Mouse (Mus musculus) hindbrain, embryonic 12.5 days (tissue): ENCODE measurements around the gene Nsun7. TPM values are rescaled to one million over a fixed set of nuclear protein-coding genes. Genes with fewer than 3 reads are reported as not detected.
A peak's percentile ranks its signal among the peaks of the same experiment; 100 is the strongest.

ENCODE experiments used
- ATAC-seq: fragments of 200-750 bp; cut with Nextera tagmentation; 2 replicates; pipeline ENCODE4 v1.8.0; 2017; ENCODE audit warnings: moderate TSS enrichment; ENCODE audit not compliant: low FRiP score
- H3K27ac ChIP-seq: fragments of 300-500 bp; sonication (generic); 2 replicates; pipeline ENCODE4 v1.5.1; 2016; ENCODE audit warnings: mild to moderate bottlenecking
- H3K27me3 ChIP-seq: fragments of 300-500 bp; sonication (generic); 2 replicates; pipeline ENCODE4 v1.6.1; 2016; ENCODE audit warnings: mild to moderate bottlenecking
- H3K36me3 ChIP-seq: fragments of 300-500 bp; sonication (generic); 2 replicates; pipeline ENCODE4 v1.6.1; 2016; ENCODE audit warnings: mild to moderate bottlenecking
- H3K4me1 ChIP-seq: fragments of 300-500 bp; sonication (generic); 2 replicates; pipeline ENCODE4 v1.6.1; 2016
- H3K4me2 ChIP-seq: fragments of 300-500 bp; sonication (generic); replicated peaks from 2 replicates; pipeline ENCODE4 v1.6.1; 2016; ENCODE audit warnings: mild to moderate bottlenecking
- H3K4me3 ChIP-seq: fragments of 300-500 bp; sonication (generic); 2 replicates; pipeline ENCODE4 v1.5.1; 2016; ENCODE audit warnings: mild to moderate bottlenecking
- H3K9ac ChIP-seq: fragments of 300-500 bp; sonication (generic); 2 replicates; pipeline ENCODE4 v1.6.1; 2016; ENCODE audit warnings: mild to moderate bottlenecking, moderate library complexity
- H3K9me3 ChIP-seq: fragments of 300-500 bp; sonication (generic); replicated peaks from 2 replicates; pipeline ENCODE4 v1.6.1; 2016; ENCODE audit warnings: mild to moderate bottlenecking
- WGBS: fragments of 180-500 bp; shearing (Covaris S2); methylation state at CpG from one replicate; pipeline ENCODE4 v1.1.7; 2016; 5-methylcytosine and 5-hydroxymethylcytosine counted together
- polyA plus RNA-seq: library from polyadenylated mRNA; unstranded; fragments of >200 nt; fragmentation: Nextera tagmentation; extraction: Ambion mirVana; gene quantifications from 2 replicates; pipeline ENCODE4 v1.2.1, GENCODE M21; 2016

Gene Nsun7
- 1.8 and 2.0 TPM in 2 replicates for polyA plus RNA-seq

- Histone ChIP-seq H3K36me3 (no peaks in the 10 kb centered on the region), H3K9ac (peak within 1 kb of the TSS; percentile 63), H3K27me3 (no peaks in the 10 kb centered on the region), H3K4me3 (peak within 1 kb of the TSS; percentile 65), H3K4me2 (peak within 1 kb of the TSS; percentile 90), H3K27ac (peak within 1 kb of the TSS; percentile 19; the same call in 1 of the 2 replicates), H3K9me3 (no peaks in the 10 kb centered on the region), H3K4me1 (peaks cover 7% of the 10 kb centered on the region)
- peak; percentile 86 for ATAC-seq
- WGBS: 1% methylated on average over 44 of the region's 44 CpGs
These were observed at the start of gene Nsun7 for GRCm38 (mm10) chr5:66259756-66260448. Gene Nsun7, plus strand, starts transcription at chr5:66259897.

GRCm38 (mm10) chr5:66214395-66214935 is 45.2 kb upstream of the Nsun7 start:
- Histone ChIP-seq H3K9ac (no peak overlapping the region), H3K27me3 (no peaks in the 10 kb centered on the region), H3K36me3 (no peaks in the 10 kb centered on the region), H3K9me3 (no peaks in the 10 kb centered on the region), H3K4me2 (no peak overlapping the region), H3K4me3 (no peak overlapping the region), H3K4me1 (peaks cover 5% of the 10 kb centered on the region), H3K27ac (no peak overlapping the region)
- WGBS: 60% methylated on average over 7 of the region's 7 CpGs
- ATAC-seq: no peak

- no peaks in the 10 kb centered on the region for H3K9me3 ChIP-seq
These were observed 44.0 kb upstream of the Nsun7 start for GRCm38 (mm10) chr5:66215569-66216277.

DNA sequence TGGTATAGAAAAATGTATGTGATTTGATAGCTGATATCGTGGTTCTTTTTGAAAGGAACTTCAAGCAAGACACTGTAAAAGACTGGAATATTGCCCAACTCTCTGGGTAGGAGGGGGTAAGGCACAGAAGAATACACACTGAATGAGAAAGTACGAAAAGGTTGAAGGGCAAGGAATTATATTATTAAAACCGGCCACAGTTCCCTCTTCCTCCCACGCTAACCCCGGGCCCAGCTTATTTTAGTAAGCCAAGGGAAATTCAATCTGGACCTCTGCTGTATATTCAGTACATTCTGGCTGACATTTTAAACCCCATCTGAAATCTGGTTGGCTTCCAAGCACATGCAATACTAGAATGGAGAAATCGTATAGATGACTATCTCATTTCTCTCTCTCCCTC is 40.0 kb upstream of the Nsun7 start:
- no peak for ATAC-seq
- no peaks in the 10 kb centered on the region for H3K27me3 ChIP-seq
- H3K4me1 ChIP-seq: peaks cover 5% of the 10 kb centered on the region
- no peak overlapping the region for H3K27ac ChIP-seq
- H3K36me3 ChIP-seq: no peaks in the 10 kb centered on the region
- H3K9me3 ChIP-seq: no peaks in the 10 kb centered on the region
- no peak overlapping the region for H3K4me3 ChIP-seq
- H3K4me2 ChIP-seq: no peak overlapping the region
- WGBS: 73% methylated on average over 6 of the region's 6 CpGs
- H3K9ac ChIP-seq: no peak overlapping the region

More at GRCm38 (mm10) chr5:66215569-66216277, 44.0 kb upstream of the Nsun7 start:
- no peak for ATAC-seq
- Histone ChIP-seq H3K27ac (no peak overlapping the region), H3K27me3 (no peaks in the 10 kb centered on the region), H3K36me3 (no peaks in the 10 kb centered on the region), H3K4me2 (no peak overlapping the region), H3K4me3 (no peak overlapping the region), H3K9ac (no peak overlapping the region), H3K4me1 (peaks cover 5% of the 10 kb centered on the region)
- WGBS: 59% methylated on average over 10 of the region's 10 CpGs

GRCm38 (mm10) chr5:66220620-66221019 is 39.1 kb upstream of the Nsun7 start:
- no peaks in the 10 kb centered on the region for H3K27me3 ChIP-seq
- 87% methylated on average over 9 of the region's 9 CpGs for WGBS
- H3K4me1 ChIP-seq: peaks cover 5% of the 10 kb centered on the region
- no peaks in the 10 kb centered on the region for H3K36me3 ChIP-seq
- no peak overlapping the region for H3K4me2 ChIP-seq
- no peak overlapping the region for H3K4me3 ChIP-seq
- no peak for ATAC-seq
- no peak overlapping the region for H3K9ac ChIP-seq
- no peaks in the 10 kb centered on the region for H3K9me3 ChIP-seq
- no peak overlapping the region for H3K27ac ChIP-seq

DNA sequence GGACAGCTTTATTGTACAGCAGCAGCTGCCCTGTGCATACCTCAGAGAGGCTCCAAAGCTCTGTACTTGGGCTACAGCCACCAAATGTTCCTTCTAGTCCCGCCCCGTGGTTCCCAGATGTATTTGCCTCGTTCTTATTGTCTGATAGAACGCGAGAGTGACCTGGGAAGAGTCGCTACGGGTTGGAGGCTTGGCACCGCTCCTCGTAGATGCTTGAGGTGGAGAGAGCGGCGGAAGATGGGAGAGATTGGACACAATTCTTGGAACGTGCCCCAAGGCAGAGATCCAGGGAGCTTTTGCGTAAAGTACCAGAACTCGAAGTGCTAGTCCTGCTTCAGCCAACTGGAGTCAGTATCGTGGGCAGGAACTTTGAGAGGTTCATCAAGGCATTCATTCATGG is 36.8 kb upstream of the Nsun7 start:
- Histone ChIP-seq H3K9me3 (no peaks in the 10 kb centered on the region), H3K4me2 (no peak overlapping the region), H3K9ac (no peak overlapping the region), H3K27me3 (no peaks in the 10 kb centered on the region), H3K4me1 (peaks cover 5% of the 10 kb centered on the region), H3K27ac (no peak overlapping the region), H3K4me3 (no peak overlapping the region), H3K36me3 (no peaks in the 10 kb centered on the region)
- ATAC-seq: no peak
- 94% methylated on average over 15 of the region's 15 CpGs for WGBS

DNA sequence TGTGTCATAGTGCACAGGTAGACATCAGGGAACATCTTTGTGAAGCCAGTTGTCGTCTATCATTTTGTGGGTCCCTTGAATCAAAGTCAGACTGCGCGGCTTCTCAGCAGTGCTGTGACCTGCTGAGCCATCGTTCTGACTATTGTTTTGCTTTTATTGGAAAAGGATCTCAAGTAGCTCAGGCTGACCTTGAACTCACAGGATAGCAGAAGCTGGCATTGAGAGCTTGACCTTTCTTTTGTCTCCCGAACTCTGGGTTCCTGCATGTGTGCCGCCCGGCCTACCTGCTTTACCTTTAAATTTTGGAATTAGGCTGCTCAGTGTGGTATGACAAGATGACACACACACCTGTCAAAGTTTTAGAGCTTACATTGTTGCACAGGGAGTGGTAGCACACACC is 33.2 kb upstream of the Nsun7 start:
- Histone ChIP-seq H3K27me3 (no peaks in the 10 kb centered on the region), H3K9ac (no peak overlapping the region), H3K4me3 (no peak overlapping the region), H3K4me1 (no peaks in the 10 kb centered on the region), H3K4me2 (no peak overlapping the region), H3K9me3 (no peaks in the 10 kb centered on the region), H3K36me3 (no peaks in the 10 kb centered on the region), H3K27ac (no peak overlapping the region)
- no peak for ATAC-seq
- WGBS: 93% methylated on average over 7 of the region's 7 CpGs

DNA sequence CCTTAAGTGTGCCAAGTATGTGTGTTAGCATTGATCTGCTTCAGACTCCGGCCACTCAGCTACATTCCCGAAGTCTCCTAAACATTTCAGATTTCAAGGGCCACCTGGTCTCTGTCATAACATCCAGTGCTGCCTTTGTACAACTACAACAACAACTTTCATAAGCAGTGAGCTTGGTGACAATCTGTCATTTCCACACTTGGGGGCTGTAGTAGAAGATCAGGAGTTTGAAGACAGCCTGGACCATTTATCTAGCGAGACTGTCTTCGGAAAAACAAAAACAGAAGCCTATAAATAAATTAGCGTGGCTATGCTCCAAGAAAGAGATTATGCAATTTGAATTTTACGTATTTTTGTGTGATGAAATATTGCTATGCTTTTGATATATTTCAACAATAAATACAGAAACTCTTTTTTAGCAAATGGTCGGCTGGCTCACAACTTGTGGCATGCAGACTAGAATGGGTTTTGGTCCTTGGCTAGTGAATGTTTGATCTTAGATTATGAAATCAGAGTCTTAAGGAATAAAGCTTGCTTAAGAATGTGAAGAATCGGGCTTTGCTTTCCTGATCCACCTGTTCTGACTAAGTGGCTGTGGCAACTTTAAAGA is 27.9 kb upstream of the Nsun7 start:
- H3K27me3 ChIP-seq: no peaks in the 10 kb centered on the region
- no peak overlapping the region for H3K4me3 ChIP-seq

GRCm38 (mm10) chr5:66232456-66232855 is 27.2 kb upstream of the Nsun7 start:
- Histone ChIP-seq H3K36me3 (no peaks in the 10 kb centered on the region), H3K4me1 (no peaks in the 10 kb centered on the region), H3K9ac (no peak overlapping the region), H3K9me3 (no peaks in the 10 kb centered on the region), H3K27ac (no peak overlapping the region), H3K27me3 (no peaks in the 10 kb centered on the region), H3K4me2 (no peak overlapping the region), H3K4me3 (no peak overlapping the region)
- WGBS: 71% methylated on average over 3 of the region's 3 CpGs
- ATAC-seq: no peak

More for the DNA sequence above, 27.9 kb upstream of the Nsun7 start:
- 90% methylated on average over 8 of the region's 8 CpGs for WGBS
- Histone ChIP-seq H3K4me1 (no peaks in the 10 kb centered on the region), H3K9ac (no peak overlapping the region), H3K36me3 (no peaks in the 10 kb centered on the region), H3K4me2 (no peak overlapping the region), H3K27ac (no peak overlapping the region), H3K9me3 (no peaks in the 10 kb centered on the region)
- ATAC-seq: no peak

DNA sequence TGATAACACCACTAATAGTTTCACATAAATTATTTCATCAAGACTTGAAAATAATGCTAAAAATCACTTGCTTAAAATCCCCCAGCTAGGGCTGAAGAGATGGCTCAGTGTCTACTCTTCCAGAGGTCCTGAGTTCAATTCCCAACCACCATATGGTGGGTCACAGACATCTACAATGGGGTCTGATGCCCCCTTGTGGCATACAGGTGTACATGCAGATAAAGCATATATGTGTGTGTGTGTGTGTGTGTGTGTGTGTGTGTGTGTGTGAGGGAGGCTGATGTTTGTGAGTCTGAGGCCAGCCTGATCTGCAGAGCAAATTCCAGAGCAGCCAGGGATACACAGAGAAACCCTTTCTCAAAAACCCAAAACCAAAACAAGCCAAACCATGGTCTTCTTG is 17.8 kb upstream of the Nsun7 start:
- H3K4me1 ChIP-seq: peaks cover 11% of the 10 kb centered on the region
- ATAC-seq: no peak
- H3K27ac ChIP-seq: no peak overlapping the region
- H3K4me3 ChIP-seq: no peak overlapping the region
- H3K27me3 ChIP-seq: no peaks in the 10 kb centered on the region
- no peak overlapping the region for H3K9ac ChIP-seq
- no peaks in the 10 kb centered on the region for H3K36me3 ChIP-seq
- no peak overlapping the region for H3K4me2 ChIP-seq
- no peaks in the 10 kb centered on the region for H3K9me3 ChIP-seq

DNA sequence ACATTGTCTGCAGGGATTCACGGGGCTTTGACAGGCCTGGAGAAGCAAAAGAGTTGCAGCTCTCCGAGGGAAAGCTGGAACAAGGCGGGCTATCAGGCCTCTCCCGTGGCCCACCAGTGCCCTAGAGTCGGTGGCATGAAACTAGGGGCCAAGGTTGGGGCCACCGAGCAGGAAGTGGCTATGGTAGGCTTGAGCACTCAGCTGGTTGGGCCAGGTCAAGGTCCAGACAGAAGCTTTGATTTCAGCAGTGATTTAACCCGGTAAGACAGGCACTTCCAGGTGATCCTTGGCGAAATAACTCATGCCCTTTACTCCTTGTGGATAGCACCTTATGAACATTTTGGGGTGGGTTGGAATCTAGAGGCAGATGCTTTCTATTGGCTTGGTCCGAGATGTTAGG is 16.2 kb upstream of the Nsun7 start:
- H3K36me3 ChIP-seq: no peaks in the 10 kb centered on the region
- no peak overlapping the region for H3K4me2 ChIP-seq
- H3K27me3 ChIP-seq: no peaks in the 10 kb centered on the region
- H3K9ac ChIP-seq: no peak overlapping the region
- H3K9me3 ChIP-seq: no peaks in the 10 kb centered on the region
- WGBS: 86% methylated on average over 9 of the region's 9 CpGs
- peaks cover 11% of the 10 kb centered on the region for H3K4me1 ChIP-seq
- no peak overlapping the region for H3K27ac ChIP-seq
- no peak overlapping the region for H3K4me3 ChIP-seq
- no peak for ATAC-seq

GRCm38 (mm10) chr5:66244043-66244660 is 15.5 kb upstream of the Nsun7 start:
- Histone ChIP-seq H3K27ac (peak overlapping the region; percentile 67), H3K36me3 (no peaks in the 10 kb centered on the region), H3K4me3 (no peak overlapping the region), H3K4me2 (no peak overlapping the region), H3K9me3 (no peaks in the 10 kb centered on the region), H3K27me3 (no peaks in the 10 kb centered on the region), H3K9ac (no peak overlapping the region), H3K4me1 (peaks cover 11% of the 10 kb centered on the region)
- WGBS: 48% methylated on average over 6 of the region's 6 CpGs
- ATAC-seq: 0 out of 2 replicates have a peak, but pooled peaks have one; percentile 66
